Mouse (Mus musculus): Measurements from ENCODE around the gene Mast4. TPM values are rescaled to one million over a fixed set of nuclear protein-coding genes. Genes with fewer than 3 reads are reported as not detected.

The Mast4 gene
- total RNA-seq, 2 experiments from 2014 or later, result 57.3 to 62.4 TPM

DNA sequence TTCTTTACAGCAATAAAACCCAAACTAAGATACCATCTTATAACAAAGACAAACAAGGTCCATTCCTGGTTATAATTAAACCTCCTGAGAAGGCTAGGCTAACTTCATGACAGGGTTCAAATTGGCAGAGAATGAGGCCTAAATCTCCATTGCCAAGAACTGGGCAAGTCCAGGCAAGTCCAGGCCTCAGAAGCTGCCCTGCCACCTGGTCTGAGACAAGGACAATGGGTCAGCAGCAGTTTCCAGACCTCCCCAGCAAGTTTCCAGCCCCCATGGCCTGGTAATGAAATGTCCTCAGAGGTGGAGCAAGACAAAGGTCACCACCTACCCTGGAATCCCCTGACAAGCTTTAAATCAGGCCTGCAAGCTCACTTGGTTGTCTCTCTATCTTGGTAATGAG is 419.5 kb downstream of the Mast4 start:
- intact Hi-C loops (cut with DNase I), result no loop called here
- DNase-seq (ENCODE audit: extremely low spot score in 1 of 2, low spot score in 2 of 2), result no peak
- no peak for TF ChIP-seq CTCF (IDR thresholded peaks at IDR 0.05)
- Histone ChIP-seq H3K27ac (no peak overlapping the region), H3K4me3 (no peak overlapping the region)

DNA sequence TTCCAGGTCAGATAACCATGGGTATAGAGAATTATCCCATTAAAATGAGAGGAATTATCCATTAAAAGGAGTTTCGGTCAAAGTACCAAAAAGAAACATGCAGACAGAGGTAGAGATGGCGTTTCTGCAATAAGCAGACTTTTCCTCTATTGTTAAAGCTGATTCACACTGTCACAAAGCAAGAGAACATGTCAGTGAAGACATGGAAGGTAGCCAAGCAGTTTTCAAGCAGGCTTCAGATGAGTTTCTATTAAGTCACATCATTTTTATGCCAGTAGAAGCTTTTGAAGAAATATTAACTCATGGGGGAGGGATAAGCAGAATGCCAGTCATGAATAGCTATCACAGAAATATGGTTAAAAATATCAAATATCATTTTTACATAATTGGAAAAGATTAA is 420.4 kb downstream of the Mast4 start:
- Histone ChIP-seq H3K4me3 (no peak overlapping the region), H3K27ac (no peak overlapping the region)
- intact Hi-C loops (cut with DNase I), result no loop called here
- TF ChIP-seq CTCF (IDR thresholded peaks at IDR 0.05), result no peak
- no peak for DNase-seq (ENCODE audit: extremely low spot score in 1 of 2, low spot score in 2 of 2)

DNA sequence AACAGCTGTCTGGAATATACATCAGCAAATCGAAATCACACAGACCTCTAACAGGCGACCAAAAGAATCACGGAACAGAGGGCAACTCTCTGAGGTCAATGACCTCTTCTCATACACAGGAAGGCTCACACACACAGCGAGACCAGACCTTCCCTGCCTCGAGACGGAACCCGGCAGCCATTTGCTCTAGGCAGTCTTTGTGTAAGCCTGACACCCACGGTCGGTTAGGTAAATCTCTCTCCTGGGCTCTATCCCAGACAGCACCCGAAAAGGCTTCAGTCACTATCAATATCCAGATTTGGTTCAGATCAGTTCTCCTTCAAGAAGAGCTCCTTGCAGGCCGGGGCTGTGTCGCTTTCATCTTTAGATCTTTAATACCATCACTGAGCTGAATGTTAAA is 421.4 kb downstream of the Mast4 start:
- DNase-seq (ENCODE audit: extremely low spot score in 1 of 2, low spot score in 2 of 2), result no peak
- TF ChIP-seq CTCF (IDR thresholded peaks at IDR 0.05), result no peak
- intact Hi-C loops (cut with DNase I), result no loop called here
- no peak overlapping the region for H3K27ac ChIP-seq
- no peak overlapping the region for H3K4me3 ChIP-seq

DNA sequence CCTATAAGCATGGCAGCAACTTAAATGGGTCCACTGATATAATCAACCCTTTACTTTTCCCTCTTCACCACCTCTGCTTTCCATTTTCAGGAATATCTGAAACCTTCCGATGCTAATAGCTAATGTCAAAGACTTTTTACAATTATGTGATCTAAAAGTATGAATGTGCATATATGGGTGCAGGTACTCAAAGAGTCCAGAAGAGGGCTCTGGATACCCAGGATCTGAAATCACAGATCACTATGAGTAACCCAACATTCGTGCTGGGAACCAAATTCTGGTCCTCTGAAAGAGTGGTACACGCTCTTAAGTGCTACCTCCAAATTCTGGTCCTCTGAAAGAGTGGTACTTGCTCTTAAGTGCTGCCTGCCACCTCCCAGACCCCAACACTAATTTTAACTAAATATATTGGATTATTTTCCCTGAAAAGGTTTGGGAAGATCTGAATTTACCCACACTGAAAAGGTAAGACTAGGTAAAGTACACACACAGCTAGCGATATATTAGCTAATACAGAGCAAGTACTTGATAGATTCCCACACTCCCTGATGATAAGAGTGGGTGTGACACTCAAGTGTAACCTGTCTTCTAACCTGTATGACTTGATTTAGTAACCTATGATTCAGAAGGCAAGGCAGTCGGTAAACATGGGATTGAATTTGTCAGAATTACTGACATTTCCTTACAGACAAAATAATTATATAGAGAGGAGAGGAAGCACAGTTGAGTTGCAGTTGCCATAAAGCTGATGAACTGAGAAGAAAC is 424.5 kb downstream of the Mast4 start:
- no peak for DNase-seq (ENCODE audit: extremely low spot score in 1 of 2, low spot score in 2 of 2)
- peak; percentile 36 for TF ChIP-seq CTCF (IDR thresholded peaks at IDR 0.05)
- intact Hi-C loops (cut with DNase I), result no loop called here
- Histone ChIP-seq H3K4me3 (no peak overlapping the region), H3K27ac (no peak overlapping the region)

DNA sequence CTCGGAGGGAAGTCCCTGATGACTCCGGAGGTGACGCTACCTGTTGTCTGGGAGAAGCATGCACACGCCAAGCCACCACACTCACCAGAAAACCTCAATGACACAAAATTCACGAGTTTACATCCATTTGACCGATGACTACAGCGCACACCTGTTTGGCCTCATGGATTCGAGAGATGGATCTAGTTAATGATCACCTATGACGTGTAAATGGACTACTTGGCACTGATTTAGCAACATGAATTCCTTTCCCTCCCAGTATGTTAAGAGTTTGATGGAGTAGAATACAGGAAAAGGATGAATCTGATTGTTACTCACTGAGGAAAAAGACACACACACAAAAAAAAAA is 427.7 kb downstream of the Mast4 start:
- peak overlapping the region; percentile 61 for H3K4me3 ChIP-seq
- peak overlapping the region; percentile 86 for H3K27ac ChIP-seq
- no peak for DNase-seq (ENCODE audit: extremely low spot score in 1 of 2, low spot score in 2 of 2)
- intact Hi-C loops (cut with DNase I), result no loop called here
- no peak for TF ChIP-seq CTCF (IDR thresholded peaks at IDR 0.05)

DNA sequence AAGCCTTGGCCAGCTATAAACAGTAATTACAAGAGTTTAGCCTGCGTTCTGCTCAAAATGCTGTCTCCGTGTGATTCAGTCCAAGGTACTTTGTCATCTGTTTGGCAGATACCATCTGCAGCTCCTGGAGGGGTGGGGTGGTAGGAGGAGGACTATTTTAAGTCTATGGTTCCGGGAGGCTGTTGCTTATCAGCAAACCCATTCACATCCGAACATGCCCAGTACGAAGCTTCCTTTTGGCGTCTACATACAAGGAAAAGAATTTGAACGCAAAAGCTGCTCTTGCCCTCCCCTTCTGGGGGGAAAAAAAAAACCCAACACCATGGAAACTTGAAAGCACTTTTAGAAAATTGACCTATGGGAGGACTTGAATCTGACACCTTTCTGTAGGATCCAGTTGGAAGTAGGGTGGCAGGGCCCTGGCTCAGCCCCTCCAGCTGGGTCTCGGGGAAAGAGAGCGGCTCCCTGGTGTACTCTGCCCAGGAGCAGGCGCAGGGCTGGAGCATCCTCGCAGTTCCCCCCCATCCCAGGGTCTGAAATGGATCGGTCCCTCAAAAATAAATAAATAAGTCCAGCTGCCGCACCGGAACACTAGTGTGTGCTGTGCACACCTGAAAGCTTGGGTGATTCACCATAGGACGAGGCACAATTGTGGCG is 428.2 kb downstream of the Mast4 start:
- TF ChIP-seq CTCF (IDR thresholded peaks at IDR 0.05), result no peak
- DNase-seq (ENCODE audit: extremely low spot score in 1 of 2, low spot score in 2 of 2), result peak; percentile 70 to 75
- Histone ChIP-seq H3K27ac (peak overlapping the region; percentile 86), H3K4me3 (peak overlapping the region; percentile 61)
- intact Hi-C loops (cut with DNase I), result no loop called here

DNA sequence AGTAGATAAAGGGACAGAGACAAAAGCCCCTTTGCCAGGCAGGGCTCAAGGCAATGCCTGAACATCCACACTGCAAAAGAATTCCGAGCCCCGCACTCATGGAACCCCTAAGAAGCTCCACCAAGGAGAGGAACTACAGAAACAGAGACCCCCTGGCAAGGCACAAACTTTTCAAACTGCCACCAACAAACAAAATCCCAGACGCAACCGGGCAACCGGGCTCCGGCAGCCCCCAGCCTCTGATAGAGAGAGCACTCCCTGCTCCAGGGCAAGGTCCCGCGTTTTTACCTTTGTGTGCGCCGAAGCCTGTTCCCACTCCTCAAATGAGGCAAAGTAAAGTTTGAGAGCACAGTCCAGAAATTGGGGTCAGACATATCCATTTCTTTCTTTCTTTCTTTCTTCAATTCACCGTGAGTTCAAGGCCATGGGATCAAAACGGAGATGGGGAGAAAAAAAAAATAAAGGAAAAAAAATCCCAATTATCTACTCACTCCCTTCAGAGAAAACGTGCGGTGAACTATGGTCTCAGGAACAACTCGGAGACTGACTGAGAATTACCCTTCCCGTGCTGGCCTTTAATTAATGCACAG is 428.8 kb downstream of the Mast4 start:
- no peak for DNase-seq (ENCODE audit: extremely low spot score in 1 of 2, low spot score in 2 of 2)
- Histone ChIP-seq H3K27ac (peak overlapping the region; percentile 86), H3K4me3 (peak overlapping the region; percentile 61)
- no peak for TF ChIP-seq CTCF (IDR thresholded peaks at IDR 0.05)
- intact Hi-C loops (cut with DNase I), result loop anchor here (2.0 kb wide), 1 partner anchor 27 kb away; no protein-coding TSS in a partner anchor

DNA sequence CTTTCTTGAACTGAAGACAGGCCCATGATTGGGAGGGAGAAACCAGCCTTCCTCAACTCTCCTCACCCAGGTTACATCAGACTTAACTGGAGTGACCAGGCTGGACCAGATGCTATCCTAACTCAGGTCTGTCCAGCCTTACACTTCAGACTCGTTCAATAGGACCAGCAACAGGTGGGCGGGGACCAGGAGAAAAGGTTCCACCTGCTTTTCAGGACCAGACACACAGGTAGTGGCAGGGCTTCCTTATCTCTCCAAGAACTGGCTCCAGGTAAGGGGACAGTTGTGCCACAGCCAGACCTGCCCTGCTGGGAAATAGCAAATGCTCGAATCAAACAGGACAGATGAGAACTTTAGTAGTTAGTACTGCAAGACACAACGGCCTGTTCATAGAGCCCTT is 430.6 kb downstream of the Mast4 start:
- TF ChIP-seq CTCF (IDR thresholded peaks at IDR 0.05), result no peak
- intact Hi-C loops (cut with DNase I), result loop anchor here (2.0 kb wide), 1 partner anchor 25 kb away; no protein-coding TSS in a partner anchor
- no peak for DNase-seq (ENCODE audit: extremely low spot score in 1 of 2, low spot score in 2 of 2)
- no peak overlapping the region for H3K27ac ChIP-seq
- no peak overlapping the region for H3K4me3 ChIP-seq

DNA sequence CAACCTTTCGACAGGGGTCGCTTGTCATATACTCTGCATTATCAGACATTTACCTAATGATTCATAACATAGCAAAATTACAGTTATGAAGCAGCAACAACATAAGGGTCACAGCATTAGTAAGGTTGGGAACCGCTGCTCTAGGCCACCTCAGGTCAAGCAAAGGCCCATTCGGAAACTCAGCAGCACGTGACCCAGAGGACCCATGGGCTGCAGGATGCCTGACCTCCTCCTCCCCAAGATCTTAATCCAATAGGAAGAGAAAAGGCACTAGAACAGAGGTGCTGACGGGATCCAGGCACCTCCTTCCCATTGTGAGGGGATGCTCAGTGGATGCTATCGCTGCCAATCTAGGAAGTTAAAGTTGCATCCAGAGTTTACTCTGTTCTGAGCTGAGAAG is 432.2 kb downstream of the Mast4 start:
- no peak for DNase-seq (ENCODE audit: extremely low spot score in 1 of 2, low spot score in 2 of 2)
- intact Hi-C loops (cut with DNase I), result no loop called here
- Histone ChIP-seq H3K4me3 (no peak overlapping the region), H3K27ac (no peak overlapping the region)
- no peak for TF ChIP-seq CTCF (IDR thresholded peaks at IDR 0.05)

DNA sequence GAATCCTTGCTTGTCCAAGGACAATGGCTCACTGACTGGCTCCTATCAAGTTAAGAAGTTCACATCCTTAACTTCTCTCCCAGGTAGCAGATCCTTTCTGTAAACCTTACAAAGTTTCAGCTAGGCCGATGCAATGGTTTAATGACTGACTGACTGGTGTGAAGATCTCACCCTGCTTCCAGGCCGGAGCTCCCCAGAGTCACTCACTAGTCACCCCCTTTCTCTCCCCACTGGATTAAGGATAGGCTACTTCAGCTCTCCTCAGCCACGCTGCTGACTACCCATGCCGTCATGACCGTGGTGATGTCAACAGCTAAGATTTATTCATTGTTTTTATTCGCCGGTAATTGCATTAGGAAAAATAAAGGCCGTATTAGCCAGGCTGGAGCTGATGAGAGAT is 433.8 kb downstream of the Mast4 start:
- DNase-seq (ENCODE audit: extremely low spot score in 1 of 2, low spot score in 2 of 2), result no peak
- intact Hi-C loops (cut with DNase I), result no loop called here
- no peak overlapping the region for H3K4me3 ChIP-seq
- no peak overlapping the region for H3K27ac ChIP-seq
- no peak for TF ChIP-seq CTCF (IDR thresholded peaks at IDR 0.05)

DNA sequence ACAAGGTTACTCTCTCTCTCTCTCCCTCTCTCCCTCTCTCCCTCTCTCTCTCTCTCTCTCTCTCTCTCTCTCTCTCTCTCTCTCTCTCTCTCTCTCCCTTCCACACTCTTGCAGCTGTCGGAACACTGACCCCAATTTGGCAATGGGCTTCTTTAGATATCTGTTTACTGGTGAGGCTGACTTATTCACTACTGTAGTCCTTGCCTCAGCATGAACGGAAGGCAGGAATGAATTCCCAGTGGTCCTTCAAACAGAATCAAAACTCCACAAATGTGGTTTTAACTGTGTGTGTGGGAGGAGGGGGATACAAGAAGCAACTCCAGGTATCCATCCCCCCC is 434.2 kb downstream of the Mast4 start:
- intact Hi-C loops (cut with DNase I), result no loop called here
- Histone ChIP-seq H3K27ac (no peak overlapping the region), H3K4me3 (no peak overlapping the region)
- TF ChIP-seq CTCF (IDR thresholded peaks at IDR 0.05), result no peak
- DNase-seq (ENCODE audit: extremely low spot score in 1 of 2, low spot score in 2 of 2), result no peak

DNA sequence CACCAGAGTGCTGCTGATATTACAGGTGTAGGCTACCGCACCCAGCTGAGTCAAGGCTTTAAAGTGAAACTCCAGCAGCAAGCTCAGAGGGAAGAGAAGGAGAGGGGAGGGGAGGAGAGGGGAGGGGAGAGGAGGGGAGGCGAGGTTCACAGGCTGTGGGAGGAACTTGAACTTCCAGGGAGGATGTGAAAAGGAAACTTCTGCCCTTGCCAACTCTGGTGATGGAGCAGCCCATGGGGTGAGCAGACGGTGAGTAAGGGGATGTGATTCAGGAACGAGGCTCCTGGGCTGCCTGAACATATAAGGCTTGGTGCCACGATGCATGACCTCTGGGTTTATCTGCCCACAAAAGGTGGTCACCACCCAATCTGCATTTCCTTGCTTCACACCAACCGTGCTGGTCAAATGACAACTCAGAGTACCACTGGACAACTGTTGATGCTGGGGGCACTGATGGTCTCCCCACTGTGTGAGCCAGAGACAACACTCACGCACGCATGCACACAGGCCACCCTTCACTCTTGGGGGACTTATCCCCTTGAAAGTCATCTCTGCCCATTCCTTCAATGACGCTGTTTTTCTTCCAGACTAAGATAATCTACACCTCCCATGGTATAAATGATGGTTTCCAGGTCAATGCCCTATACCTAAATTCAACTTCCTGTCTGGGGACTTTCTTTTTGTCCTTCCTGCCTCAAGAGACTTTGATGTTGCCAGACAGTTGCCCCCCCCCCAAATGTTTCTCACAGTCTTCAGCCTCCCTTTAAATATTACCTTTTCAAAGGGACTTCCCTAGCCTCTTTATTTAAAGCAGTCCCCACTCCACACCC is 434.8 kb downstream of the Mast4 start:
- no peak for DNase-seq (ENCODE audit: extremely low spot score in 1 of 2, low spot score in 2 of 2)
- Histone ChIP-seq H3K27ac (no peak overlapping the region), H3K4me3 (no peak overlapping the region)
- intact Hi-C loops (cut with DNase I), result no loop called here
- TF ChIP-seq CTCF (IDR thresholded peaks at IDR 0.05), result no peak
